Mouse (Mus musculus) midbrain, embryonic 10.5 days (tissue): ENCODE results near the gene Zgpat. TPM values are rescaled to one million over a fixed set of nuclear protein-coding genes. Genes with fewer than 3 reads are reported as not detected.

Experiments used
- DNase-seq: peaks from one replicate; pipeline ENCODE4 v3.0.0-alpha.2; 2017; ENCODE audit warnings: low spot score
- H3K27ac ChIP-seq: fragments of 300-500 bp; sonication (generic); replicated peaks from 2 replicates; pipeline ENCODE4 v1.5.1; 2016; ENCODE audit warnings: mild to moderate bottlenecking
- H3K27me3 ChIP-seq: fragments of 300-500 bp; sonication (generic); 2 replicates; pipeline ENCODE4 v1.6.1; 2016; ENCODE audit warnings: low read depth, mild to moderate bottlenecking; ENCODE audit not compliant: poor library complexity, severe bottlenecking
- H3K36me3 ChIP-seq: fragments of 300-500 bp; sonication (generic); 2 replicates; pipeline ENCODE4 v1.6.1; 2016; ENCODE audit warnings: mild to moderate bottlenecking, moderate library complexity
- H3K4me1 ChIP-seq: fragments of 300-500 bp; sonication (generic); 2 replicates; pipeline ENCODE4 v1.6.1; 2016
- H3K4me3 ChIP-seq: fragments of 300-500 bp; sonication (generic); 2 replicates; pipeline ENCODE4 v1.5.1; 2016; ENCODE audit warnings: mild to moderate bottlenecking, moderate library complexity
- H3K9me3 ChIP-seq: fragments of 300-500 bp; sonication (generic); replicated peaks from 2 replicates; pipeline ENCODE4 v1.6.1; 2016; ENCODE audit warnings: mild to moderate bottlenecking
- WGBS: fragments of 180-500 bp; shearing (Covaris S2); methylation state at CpG from one replicate; pipeline ENCODE4 v1.1.7; 2016; 5-methylcytosine and 5-hydroxymethylcytosine counted together
- polyA plus RNA-seq: library from polyadenylated mRNA; unstranded; fragments of >200 nt; fragmentation: Nextera tagmentation; extraction: Ambion mirVana; gene quantifications from 2 replicates; pipeline ENCODE4 v1.2.1, GENCODE M21; 2016

Zgpat gene
- 45.0 and 50.5 TPM in 2 replicates for polyA plus RNA-seq

DNA sequence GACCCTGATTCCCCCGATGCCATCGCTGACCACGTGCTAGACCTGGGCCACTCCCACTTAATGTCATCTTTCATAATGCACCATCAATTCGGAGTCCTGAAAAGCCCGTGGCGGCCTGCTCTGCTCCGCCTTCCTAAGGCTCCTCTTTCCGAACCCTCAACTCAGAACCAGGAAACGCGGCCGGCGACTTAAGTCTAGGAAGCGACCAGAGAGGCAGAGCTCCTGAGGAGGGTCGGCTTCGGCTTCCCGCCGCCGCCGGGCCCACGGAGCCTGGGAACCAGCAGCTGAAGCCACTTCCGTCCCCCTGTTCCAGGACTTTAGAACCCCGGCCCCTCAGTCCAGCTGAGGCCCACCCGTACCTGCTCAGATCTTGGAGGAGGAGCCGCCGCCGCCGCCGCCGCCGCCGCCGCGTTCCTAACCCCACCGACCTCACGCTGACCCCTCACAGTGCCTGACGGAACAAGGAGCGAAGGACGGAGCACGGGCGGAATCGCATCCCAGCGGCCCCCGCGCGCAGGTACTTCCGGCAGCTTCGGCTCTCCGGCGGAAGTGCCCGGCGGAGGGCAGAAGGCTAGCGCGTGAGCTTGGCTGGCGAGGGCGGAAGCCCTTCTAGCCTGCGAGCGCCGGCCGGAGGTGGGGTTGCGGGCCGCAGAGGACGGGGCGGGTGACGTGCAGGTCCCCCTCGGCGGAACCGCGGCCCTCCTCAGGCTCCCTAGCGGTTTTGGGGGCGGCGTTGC is at the start of gene Zgpat, which contains the start of gene Arfrp1:
Gene Zgpat, plus strand, starts transcription at position 69 of the 737 bp plus-strand sequence.
Gene Arfrp1, minus strand, starts transcription at position 545 of the 737 bp plus-strand sequence.
- H3K9me3 ChIP-seq = no peaks in the 10 kb centered on the region
- H3K4me3 ChIP-seq = peak within 1 kb of the TSS; percentile 61
- peak within 1 kb of the TSS; percentile 94 for H3K27ac ChIP-seq
- whole genome bisulfite sequencing = under 1% methylated on average over 71 of the region's 71 CpGs
- no peaks in the 10 kb centered on the region for H3K27me3 ChIP-seq
- H3K4me1 ChIP-seq = peaks cover 44% of the 10 kb centered on the region
- peak; percentile 92 for DNase-seq
- H3K36me3 ChIP-seq = peaks cover 64% of the 10 kb centered on the region

DNA sequence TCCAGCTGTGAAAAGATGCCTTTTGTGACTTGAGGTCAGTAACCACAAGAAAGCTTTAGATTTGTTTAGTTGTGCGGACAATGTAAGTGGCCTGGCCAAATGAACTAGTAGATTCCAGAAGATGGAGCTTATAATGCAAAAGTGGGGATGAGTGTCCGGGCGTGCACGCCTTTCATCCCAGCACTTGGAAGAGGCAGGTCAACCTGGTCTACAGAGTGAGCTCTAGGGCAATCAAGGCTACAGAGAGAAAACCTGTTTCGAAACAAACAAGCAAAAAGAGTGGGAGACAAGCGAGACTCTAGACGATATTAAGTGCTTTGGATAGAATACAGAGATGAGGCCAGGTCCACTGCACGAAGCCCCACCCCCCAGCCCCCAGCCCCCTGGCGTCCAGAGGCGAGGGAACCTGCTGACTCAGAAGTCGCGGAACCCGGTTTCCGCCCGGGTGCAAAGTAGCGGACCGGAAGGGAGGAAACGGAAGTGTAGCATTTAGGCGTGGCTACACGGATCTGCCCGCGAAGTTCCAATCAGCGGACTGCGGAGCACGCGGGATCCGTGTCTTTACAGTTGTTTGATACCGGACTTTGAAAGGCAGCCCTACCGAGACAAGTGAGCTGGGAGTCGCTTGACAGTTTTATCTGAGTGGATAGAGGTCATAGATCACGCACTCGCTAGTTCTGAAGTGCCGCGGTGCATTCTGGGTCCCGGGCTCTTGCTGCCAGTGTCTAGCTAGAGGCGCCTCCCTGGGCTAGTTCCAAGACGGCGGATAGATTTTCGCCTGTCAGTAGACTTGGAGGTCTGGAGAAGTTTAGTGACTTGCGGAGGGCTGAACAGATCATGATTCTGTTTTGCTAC is 45.3 kb upstream of the Zgpat start, which contains the start of gene Rtel1:
Gene Rtel1, plus strand, starts transcription at position 492 of the 855 bp plus-strand sequence.
- peaks cover 28% of the 10 kb centered on the region for H3K36me3 ChIP-seq
- peak; percentile 90 for DNase-seq
- 7% methylated on average over 40 of the region's 40 CpGs for WGBS
- no peaks in the 10 kb centered on the region for H3K9me3 ChIP-seq
- peaks cover 19% of the 10 kb centered on the region for H3K4me1 ChIP-seq
- H3K4me3 ChIP-seq = peak within 1 kb of the TSS; percentile 70
- H3K27me3 ChIP-seq = peaks cover 28% of the 10 kb centered on the region
- peak within 1 kb of the TSS; percentile 90 for H3K27ac ChIP-seq

DNA sequence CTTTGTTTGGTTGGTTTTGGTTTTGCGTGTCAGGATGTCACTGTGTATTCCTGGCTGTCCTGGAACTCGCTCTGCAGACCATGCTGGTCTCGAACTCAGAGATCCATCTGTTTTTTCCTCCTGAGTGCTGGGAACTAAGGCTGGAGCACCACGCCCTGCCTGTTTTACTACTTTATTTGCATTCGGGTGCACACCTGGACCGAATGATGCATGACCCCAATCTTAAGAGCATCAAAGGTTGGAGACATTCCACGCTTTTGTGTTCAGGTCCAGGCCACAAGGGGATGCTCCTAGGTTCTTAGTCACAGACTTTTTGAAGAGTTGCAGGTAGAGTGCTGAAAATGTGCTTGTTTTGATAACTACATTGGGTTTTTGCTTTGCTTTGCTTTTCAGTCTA is 44.6 kb upstream of the Zgpat start:
- H3K4me1 ChIP-seq = peaks cover 18% of the 10 kb centered on the region
- H3K36me3 ChIP-seq = peaks cover 35% of the 10 kb centered on the region
- peak overlapping the region; percentile 70 for H3K4me3 ChIP-seq
- peak overlapping the region; percentile 90 for H3K27ac ChIP-seq
- WGBS = 15% methylated on average over 7 of the region's 7 CpGs
- peaks cover 22% of the 10 kb centered on the region for H3K27me3 ChIP-seq
- H3K9me3 ChIP-seq = no peaks in the 10 kb centered on the region
- DNase-seq = no peak

DNA sequence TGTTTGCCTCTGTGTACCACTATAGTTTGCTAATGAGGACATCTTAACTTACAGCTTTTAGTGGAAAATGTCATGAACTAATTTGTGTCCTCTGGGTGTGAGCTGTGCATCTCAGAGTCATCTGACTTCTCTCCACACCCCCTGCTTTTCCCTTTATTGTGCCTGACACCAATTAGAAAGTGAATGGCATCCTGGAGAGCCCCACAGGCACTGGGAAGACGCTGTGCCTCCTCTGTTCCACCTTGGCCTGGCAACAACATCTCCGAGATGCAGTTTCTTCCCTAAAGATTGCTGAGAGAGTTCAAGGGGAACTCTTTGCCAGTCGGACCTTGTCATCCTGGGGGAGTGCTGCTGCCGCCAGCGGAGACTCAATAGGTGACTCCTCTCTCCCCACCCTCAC is 42.6 kb upstream of the Zgpat start:
- peaks cover 4% of the 10 kb centered on the region; the same call in 1 of the 2 replicates for H3K27me3 ChIP-seq
- 75% methylated on average over 5 of the region's 5 CpGs for WGBS
- H3K27ac ChIP-seq = no peak overlapping the region
- peaks cover 18% of the 10 kb centered on the region for H3K4me1 ChIP-seq
- no peaks in the 10 kb centered on the region for H3K9me3 ChIP-seq
- no peak for DNase-seq
- H3K4me3 ChIP-seq = no peak overlapping the region
- H3K36me3 ChIP-seq = peaks cover 55% of the 10 kb centered on the region

DNA sequence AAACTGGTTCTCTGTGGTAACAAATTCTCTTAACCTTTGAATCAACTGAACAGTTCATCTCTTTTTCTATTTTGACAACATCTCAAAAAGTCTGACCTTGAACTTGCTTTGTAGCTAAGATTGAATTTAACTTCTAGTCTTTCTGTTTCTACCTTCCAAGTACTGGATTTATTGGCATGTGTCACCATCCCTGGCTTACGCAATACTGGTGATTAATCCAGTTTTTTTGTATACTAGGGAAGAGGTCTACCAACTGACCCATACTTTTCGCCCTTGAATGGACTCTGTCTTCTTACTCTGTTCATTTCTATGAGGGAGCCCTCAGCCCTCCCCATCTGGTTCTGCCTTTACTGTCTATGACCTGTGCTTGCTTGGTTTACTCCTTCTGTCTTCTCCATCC is 38.6 kb upstream of the Zgpat start:
- Histone ChIP-seq H3K36me3 (peaks cover 95% of the 10 kb centered on the region), H3K4me1 (no peaks in the 10 kb centered on the region), H3K4me3 (no peak overlapping the region), H3K27me3 (no peaks in the 10 kb centered on the region), H3K9me3 (no peaks in the 10 kb centered on the region), H3K27ac (no peak overlapping the region)
- DNase-seq = no peak
- WGBS = 95% methylated on average over 2 of the region's 2 CpGs

DNA sequence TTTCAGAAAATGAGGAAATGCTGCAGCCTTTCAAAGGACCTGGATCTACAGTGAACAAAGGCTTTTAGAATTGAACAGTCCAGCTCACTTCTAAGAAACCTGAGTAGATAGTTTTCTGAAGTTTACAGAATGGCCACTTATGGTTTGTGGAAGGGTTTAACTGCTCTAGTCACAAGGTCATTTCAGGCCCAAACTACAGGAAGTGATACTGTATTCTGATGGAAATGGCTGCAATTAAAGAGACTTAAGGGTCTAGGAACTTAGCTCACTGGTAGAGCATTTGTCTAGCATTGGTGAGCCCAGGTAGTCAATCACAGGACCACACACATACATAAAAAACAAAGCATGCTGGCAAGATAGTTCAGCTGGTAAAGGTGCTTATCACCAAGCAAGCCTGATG is 32.2 kb upstream of the Zgpat start:
- no peak overlapping the region for H3K27ac ChIP-seq
- H3K9me3 ChIP-seq = no peaks in the 10 kb centered on the region
- no peaks in the 10 kb centered on the region for H3K27me3 ChIP-seq
- H3K4me3 ChIP-seq = no peak overlapping the region
- DNase-seq = no peak
- H3K4me1 ChIP-seq = no peaks in the 10 kb centered on the region
- H3K36me3 ChIP-seq = peaks cover 94% of the 10 kb centered on the region

DNA sequence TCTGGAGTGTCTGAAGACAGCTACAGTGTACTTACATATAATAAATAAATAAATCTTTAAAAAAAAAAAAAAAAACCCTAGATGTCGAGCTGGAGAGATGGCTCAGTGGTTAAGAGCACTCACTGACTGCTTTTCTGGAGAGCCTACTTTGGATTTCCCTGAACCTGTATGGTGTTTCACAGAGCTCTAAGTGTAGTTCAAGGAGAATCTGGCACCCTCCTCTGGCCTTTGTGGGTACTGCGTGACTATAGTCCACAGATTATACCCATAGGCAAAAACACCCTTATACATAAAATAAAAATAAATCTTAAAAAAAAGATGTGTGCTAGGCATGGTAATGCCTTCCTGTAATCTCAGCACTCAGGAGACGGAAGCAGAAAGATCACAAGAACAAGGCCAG is 30.7 kb upstream of the Zgpat start:
- H3K27me3 ChIP-seq = no peaks in the 10 kb centered on the region
- WGBS = 66% methylated on average over 3 of the region's 3 CpGs
- no peaks in the 10 kb centered on the region for H3K9me3 ChIP-seq
- H3K36me3 ChIP-seq = peaks cover 93% of the 10 kb centered on the region
- H3K27ac ChIP-seq = no peak overlapping the region
- peak; percentile 48 for DNase-seq
- no peak overlapping the region for H3K4me3 ChIP-seq
- no peaks in the 10 kb centered on the region for H3K4me1 ChIP-seq

DNA sequence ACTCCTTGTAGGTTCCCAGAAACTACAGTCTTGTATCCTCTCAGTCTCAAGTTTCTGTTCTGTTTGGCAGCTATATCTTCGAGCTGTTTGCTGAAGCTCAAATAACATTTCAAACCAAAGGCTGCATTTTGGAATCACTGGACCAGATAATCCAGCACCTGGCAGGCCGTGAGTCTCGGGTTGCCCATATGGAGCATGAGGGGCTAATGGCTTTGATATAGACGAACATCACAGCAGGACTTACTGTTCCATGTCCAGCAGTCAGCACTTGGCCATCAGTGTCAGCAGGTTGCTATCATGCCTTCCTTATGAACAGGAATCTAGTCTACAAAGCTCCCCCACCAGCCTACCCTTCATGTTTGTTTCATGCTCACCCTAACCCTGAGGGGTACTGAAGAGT is 24.3 kb upstream of the Zgpat start:
- WGBS = 90% methylated on average over 4 of the region's 4 CpGs
- H3K27ac ChIP-seq = no peak overlapping the region
- no peaks in the 10 kb centered on the region for H3K27me3 ChIP-seq
- DNase-seq = no peak
- no peaks in the 10 kb centered on the region for H3K4me1 ChIP-seq
- no peak overlapping the region for H3K4me3 ChIP-seq
- no peaks in the 10 kb centered on the region for H3K9me3 ChIP-seq
- peaks cover 94% of the 10 kb centered on the region for H3K36me3 ChIP-seq

DNA sequence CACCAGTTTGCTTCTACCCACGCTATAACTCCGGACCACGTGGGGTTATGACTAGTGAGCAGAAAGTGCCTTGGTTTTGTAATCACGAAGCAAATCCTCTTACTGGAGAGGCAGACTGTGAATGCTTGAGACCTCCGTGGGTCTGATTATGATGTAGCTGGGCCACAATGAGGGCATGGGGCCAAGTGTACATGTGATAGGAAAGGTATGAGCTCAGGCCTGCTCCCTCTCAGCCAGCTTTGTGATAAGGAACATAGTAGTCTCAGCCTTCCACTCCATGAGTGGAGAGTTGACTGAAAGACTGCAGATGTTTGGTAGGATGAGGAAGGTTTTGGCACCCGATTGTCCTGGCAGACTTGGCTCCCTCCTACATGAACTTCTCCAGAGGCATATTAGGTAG is 22.0 kb upstream of the Zgpat start:
- H3K27ac ChIP-seq = no peak overlapping the region
- H3K9me3 ChIP-seq = no peaks in the 10 kb centered on the region
- 95% methylated on average over 6 of the region's 6 CpGs for WGBS
- no peaks in the 10 kb centered on the region for H3K27me3 ChIP-seq
- H3K4me1 ChIP-seq = no peaks in the 10 kb centered on the region
- no peak for DNase-seq
- no peak overlapping the region for H3K4me3 ChIP-seq
- peaks cover 93% of the 10 kb centered on the region for H3K36me3 ChIP-seq

DNA sequence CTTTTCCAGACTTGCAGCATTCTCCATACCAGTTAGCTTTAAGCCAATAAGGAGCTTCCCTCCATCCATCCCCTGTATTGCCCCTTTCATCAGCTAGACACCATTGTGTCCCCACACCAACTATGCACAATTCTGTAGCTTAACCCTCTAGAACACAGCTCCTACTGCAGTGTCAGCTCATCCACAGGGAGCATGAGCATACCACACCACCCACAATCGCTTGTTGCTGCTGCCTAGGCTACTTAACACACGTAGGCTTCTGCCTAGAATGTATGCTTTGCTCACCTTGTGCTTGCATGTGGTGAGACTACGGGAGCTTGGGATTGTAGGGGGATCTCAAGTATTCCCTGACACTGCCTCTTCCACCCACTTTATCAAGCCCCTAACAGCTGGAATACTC is 7.9 kb upstream of the Zgpat start:
- Histone ChIP-seq H3K4me1 (no peaks in the 10 kb centered on the region), H3K36me3 (peaks cover 100% of the 10 kb centered on the region)
- 88% methylated on average over 3 of the region's 3 CpGs for WGBS

DNA sequence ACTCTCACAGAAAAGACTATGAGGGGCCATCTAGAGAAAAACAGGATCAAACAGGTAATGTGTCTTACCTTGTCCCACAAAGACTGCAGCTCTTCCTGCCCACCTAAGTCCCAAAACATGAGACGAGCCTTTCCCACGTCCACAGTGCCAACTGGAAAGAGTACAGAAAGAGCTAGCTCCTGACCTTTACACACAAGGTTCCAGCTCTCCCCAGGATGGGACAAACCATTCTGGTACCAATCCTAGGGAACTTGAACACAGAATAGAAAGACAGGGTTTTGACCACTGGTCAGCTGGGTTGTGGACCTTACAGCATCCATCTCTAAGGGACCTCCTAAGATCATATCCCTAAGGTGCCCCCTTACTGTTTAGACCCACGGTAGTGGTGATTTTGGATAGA is 782 bp upstream of the Zgpat start:
- peaks cover 64% of the 10 kb centered on the region for H3K36me3 ChIP-seq
- no peaks in the 10 kb centered on the region for H3K9me3 ChIP-seq
- no peak for DNase-seq
- H3K27ac ChIP-seq = peak overlapping the region; percentile 94; the same call in 1 of the 2 replicates
- 88% methylated on average over 3 of the region's 3 CpGs for WGBS
- no peaks in the 10 kb centered on the region for H3K27me3 ChIP-seq
- peaks cover 43% of the 10 kb centered on the region for H3K4me1 ChIP-seq
- peak overlapping the region; percentile 61 for H3K4me3 ChIP-seq

More for the DNA sequence above, 7.9 kb upstream of the Zgpat start:
- H3K4me3 ChIP-seq = no peak overlapping the region
- H3K9me3 ChIP-seq = no peaks in the 10 kb centered on the region
- no peak for DNase-seq
- no peaks in the 10 kb centered on the region for H3K27me3 ChIP-seq
- H3K27ac ChIP-seq = no peak overlapping the region

DNA sequence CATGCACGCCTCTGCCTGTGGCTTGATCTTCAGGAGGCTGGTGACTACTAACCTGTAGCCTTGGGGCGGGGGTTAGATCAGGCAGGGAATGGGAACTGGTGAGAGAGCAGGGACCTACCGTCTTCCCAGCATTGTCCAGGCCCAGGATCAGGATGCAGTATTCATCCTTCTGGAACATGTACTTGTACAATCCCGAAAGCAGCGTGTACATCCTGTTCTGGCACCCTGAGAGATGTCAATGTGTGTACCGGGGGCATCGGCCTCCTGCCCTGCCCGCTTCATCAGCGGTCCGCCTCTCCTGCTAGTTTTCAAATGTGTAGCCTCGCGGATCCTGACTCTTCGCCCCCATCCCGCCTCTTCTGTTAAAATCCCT is 255 bp upstream of the Zgpat start:
- H3K4me3 ChIP-seq = peak overlapping the region; percentile 61
- WGBS = 13% methylated on average over 14 of the region's 14 CpGs
- peaks cover 64% of the 10 kb centered on the region for H3K36me3 ChIP-seq
- H3K27me3 ChIP-seq = no peaks in the 10 kb centered on the region
- H3K9me3 ChIP-seq = no peaks in the 10 kb centered on the region
- H3K27ac ChIP-seq = peak overlapping the region; percentile 94
- peaks cover 44% of the 10 kb centered on the region for H3K4me1 ChIP-seq
- no peak for DNase-seq

DNA sequence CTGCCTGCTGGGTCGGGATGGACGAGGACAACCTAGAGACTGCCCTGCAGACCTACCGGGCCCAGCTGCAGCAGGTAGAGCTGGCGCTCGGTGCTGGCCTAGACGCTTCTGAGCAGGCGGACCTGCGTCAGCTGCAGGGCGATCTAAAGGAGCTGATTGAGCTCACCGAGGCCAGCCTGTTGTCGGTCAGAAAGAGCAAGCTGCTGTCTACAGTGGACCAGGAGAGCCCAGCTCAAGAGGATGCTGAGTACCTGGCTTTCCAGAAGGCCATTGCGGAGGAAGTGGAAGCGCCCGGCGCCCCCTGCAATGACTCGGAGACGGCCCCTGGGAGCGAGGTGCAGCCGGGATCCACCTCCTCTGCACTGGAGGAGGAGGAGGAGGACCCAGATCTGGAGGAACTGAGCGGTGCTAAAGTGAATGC is 937 bp downstream of the Zgpat start:
- H3K36me3 ChIP-seq = peaks cover 64% of the 10 kb centered on the region
- no peaks in the 10 kb centered on the region for H3K9me3 ChIP-seq
- H3K27me3 ChIP-seq = no peaks in the 10 kb centered on the region
- H3K4me3 ChIP-seq = peak overlapping the region; percentile 61
- peak overlapping the region; percentile 94 for H3K27ac ChIP-seq
- peak; percentile 52 for DNase-seq
- H3K4me1 ChIP-seq = peaks cover 44% of the 10 kb centered on the region
- under 1% methylated on average over 20 of the region's 20 CpGs for WGBS
